22 mouse cellular contexts compared by ENCODE assay signal in the genomic region with DNA sequence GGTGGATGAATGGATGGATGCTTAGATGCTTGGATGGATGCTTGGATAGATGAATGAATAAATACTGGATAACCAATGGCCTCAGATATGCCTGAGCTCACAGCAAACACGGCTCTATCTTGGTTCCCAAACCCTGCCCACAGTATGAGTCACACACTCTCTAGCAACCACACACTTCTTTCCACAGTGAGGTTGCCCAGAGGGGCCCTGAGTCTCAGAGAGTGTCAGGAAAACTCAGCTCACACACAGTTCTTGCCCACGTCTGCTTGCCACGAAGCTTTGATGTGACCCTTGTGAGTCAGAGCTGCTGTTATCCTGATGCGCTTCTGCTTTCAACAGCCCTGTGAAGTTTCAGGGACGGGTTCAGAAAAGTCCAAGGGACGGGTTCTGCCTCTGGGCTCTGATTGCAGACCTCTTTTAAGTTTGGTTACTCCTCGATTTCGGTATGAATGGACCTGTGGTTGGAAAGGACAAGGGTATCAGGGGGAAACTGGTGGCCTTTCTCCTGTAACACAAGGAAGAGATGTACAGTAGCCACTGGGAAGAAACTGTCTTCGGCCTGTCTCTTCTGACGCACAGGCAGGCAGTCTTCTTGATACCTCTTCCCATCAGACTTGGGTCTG.
DNase-seq lines count a peak whose midpoint lies in the region; ATAC-seq lines count a peak whose summit lies in the region.
"Had no signal": no experiment of that assay in that cellular context is flagged by ENCODE, and none has a peak within 500 bp of the region (broad histone marks: within the 10 kb centered on the region; RNA-seq: fewer than 3 reads in every experiment).

No protein-coding gene starts in this region.

- no peak overlapping the region for H3K27ac ChIP-seq in forebrain, embryonic 12.5 days
- H3K27ac ChIP-seq: embryonic facial prominence, embryonic 15.5 days; limb, embryonic 12.5 days; liver, embryonic 12.5 days; macrophage; midbrain, embryonic 15.5 days had no signal

- H3K4me2 ChIP-seq in forebrain, embryonic 12.5 days = no peak overlapping the region
- H3K4me2 ChIP-seq: embryonic facial prominence, embryonic 15.5 days; limb, embryonic 12.5 days; liver, embryonic 12.5 days; lung, embryonic 14.5 days; midbrain, embryonic 15.5 days had no signal

- peak; percentile 24 for ATAC-seq in activated CD4-positive, CD25-positive, alpha-beta regulatory T cell, adult 4 months
- peak; percentile 33; the same call in 1 of the 2 replicates for ATAC-seq in megakaryocyte, adult 5-6 weeks (ENCODE audit: poor library complexity, severe bottlenecking)
- ATAC-seq in forebrain, embryonic 12.5 days (ENCODE audit: low FRiP score) = no peak
- ATAC-seq: liver, embryonic 12.5 days; midbrain, embryonic 15.5 days; Patski had no signal

- no peak overlapping the region for H3K4me3 ChIP-seq in forebrain, embryonic 12.5 days (replicated peaks)
- H3K4me3 ChIP-seq: embryonic facial prominence, embryonic 15.5 days; limb, embryonic 12.5 days; liver, embryonic 12.5 days; midbrain, embryonic 15.5 days had no signal

- H3K4me1 ChIP-seq in forebrain, embryonic 12.5 days = no peaks in the 10 kb centered on the region
- H3K4me1 ChIP-seq: limb, embryonic 12.5 days; midbrain, embryonic 15.5 days had no signal

- peak; percentile 79 for DNase-seq in 3T3-L1 (ENCODE audit: low read depth, low spot score)
- DNase-seq in CD4-positive, CD25-positive, alpha-beta regulatory T cell, adult 2 months (ENCODE audit: low read depth, low spot score) = peak; percentile 67
- no peak for DNase-seq in spleen, adult 18-20 months
- DNase-seq in ovary, adult 18-20 months (ENCODE audit: low spot score) = no peak
- no peak for DNase-seq in gastrocnemius, adult 18-20 months (ENCODE audit: low spot score)
- DNase-seq: adrenal gland, postnatal 14 days; cerebellum, adult 18-20 months; cerebellum, postnatal 25 days; gastrocnemius, postnatal 14 days; kidney, adult 8-10 months; kidney, postnatal 25 days; lung, embryonic 14.5 days; thymus, postnatal 36 days had no signal

- H3K9ac ChIP-seq in forebrain, embryonic 12.5 days = no peak overlapping the region
- H3K9ac ChIP-seq: embryonic facial prominence, embryonic 15.5 days; limb, embryonic 12.5 days; liver, embryonic 12.5 days; lung, embryonic 14.5 days; midbrain, embryonic 15.5 days had no signal

- 92% methylated on average over 10 of the region's 10 CpGs for WGBS in forebrain, embryonic 12.5 days

- H3K9me3 ChIP-seq in forebrain, embryonic 12.5 days = no peaks in the 10 kb centered on the region
- H3K9me3 ChIP-seq: embryonic facial prominence, embryonic 15.5 days; limb, embryonic 12.5 days; liver, embryonic 12.5 days; midbrain, embryonic 15.5 days had no signal

- no peaks in the 10 kb centered on the region for H3K36me3 ChIP-seq in forebrain, embryonic 12.5 days (replicated peaks)
- H3K36me3 ChIP-seq: embryonic facial prominence, embryonic 15.5 days; limb, embryonic 12.5 days; liver, embryonic 12.5 days; midbrain, embryonic 15.5 days had no signal

- 0 out of 2 replicates have a peak, but pooled peaks cover 4% of the 10 kb centered on the region for H3K27me3 ChIP-seq in forebrain, embryonic 12.5 days
- H3K27me3 ChIP-seq: midbrain, embryonic 15.5 days; Patski had no signal

Comparison
In these comparisons a context has a peak if more than half of its experiments do, and no peak if none do; other contexts are left out.
1. DNase-seq: peak in 3T3-L1 (single experiment) and CD4-positive, CD25-positive, alpha-beta regulatory T cell, adult 2 months (single experiment); none in spleen, adult 18-20 months (0 of 2), ovary, adult 18-20 months (single experiment) and gastrocnemius, adult 18-20 months (single experiment).